Mouse (Mus musculus): ENCODE data around the gene Sh2b1. TPM values are rescaled to one million over a fixed set of nuclear protein-coding genes. Genes with fewer than 3 reads are reported as not detected.

Gene Sh2b1
- polyA plus RNA-seq, 1 experiment = 54.4 TPM

DNA sequence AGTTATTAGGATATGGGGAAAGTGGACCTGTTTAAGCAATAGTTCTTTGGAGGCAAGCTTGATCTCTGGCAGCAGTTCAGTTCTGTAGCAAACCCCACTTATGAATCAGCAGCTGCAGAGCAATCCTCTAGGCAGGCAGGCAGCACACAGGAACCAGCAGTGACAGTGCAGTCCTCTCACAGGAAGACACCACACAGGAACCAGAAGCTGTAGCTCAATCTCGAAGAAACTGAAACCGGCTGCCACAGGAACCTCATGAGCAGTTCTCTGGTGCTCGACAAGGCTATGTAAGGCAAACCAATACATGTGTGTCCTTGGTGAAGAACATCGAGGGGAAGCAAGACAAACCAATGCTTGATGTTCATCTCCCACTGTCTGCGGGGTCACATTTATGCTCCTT lies 53.5 kb downstream of the Sh2b1 start:
- Histone ChIP-seq H3K27me3 (ENCODE audit: control insufficient read depth, insufficient read depth, low read length) (no peaks in the 10 kb centered on the region), H3K4me3 (ENCODE audit: low read depth, low read length) (no peak overlapping the region), H3K4me1 (ENCODE audit: control insufficient read depth, insufficient read depth, insufficient read length, low read length) (no peaks in the 10 kb centered on the region), H3K27ac (ENCODE audit: insufficient read depth, low read depth, low read length) (no peak overlapping the region), H3K36me3 (ENCODE audit: control insufficient read depth, insufficient read depth, low read length) (no peaks in the 10 kb centered on the region)
- no peak for TF ChIP-seq CTCF (IDR thresholded peaks at IDR 0.05; ENCODE audit: extremely low read depth, insufficient read length, insufficient replicate concordance, low read depth, low read length)
- no peak for TF ChIP-seq POLR2A (IDR thresholded peaks at IDR 0.05; ENCODE audit: low read depth, low read length)
- 76% methylated on average over 5 of the region's 5 CpGs for WGBS

DNA sequence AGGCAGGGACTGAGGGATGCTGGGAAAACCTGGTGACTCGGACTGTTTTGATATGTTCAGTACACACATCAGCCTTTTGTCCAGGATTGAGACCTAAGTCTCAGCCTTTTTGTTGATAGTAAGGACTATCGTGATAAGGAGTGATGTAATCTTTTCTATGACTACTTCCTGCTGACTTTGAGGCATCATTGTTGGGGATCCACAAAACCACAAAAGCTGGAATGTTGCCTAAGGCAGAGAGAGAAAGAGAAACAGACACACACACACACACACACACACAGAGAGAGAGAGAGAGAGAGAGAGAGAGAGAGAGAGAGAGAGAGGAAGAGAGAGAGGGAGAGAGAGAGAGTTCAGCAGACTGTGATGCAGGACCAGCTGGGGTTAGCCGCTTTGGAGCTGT lies 56.7 kb downstream of the Sh2b1 start:
- Histone ChIP-seq H3K36me3 (ENCODE audit: control insufficient read depth, insufficient read depth, low read length) (no peaks in the 10 kb centered on the region), H3K27ac (ENCODE audit: insufficient read depth, low read depth, low read length) (no peak overlapping the region), H3K27me3 (ENCODE audit: control insufficient read depth, insufficient read depth, low read length) (no peaks in the 10 kb centered on the region), H3K4me3 (ENCODE audit: low read depth, low read length) (no peak overlapping the region), H3K4me1 (ENCODE audit: control insufficient read depth, insufficient read depth, insufficient read length, low read length) (no peaks in the 10 kb centered on the region)
- no peak for TF ChIP-seq POLR2A (IDR thresholded peaks at IDR 0.05; ENCODE audit: low read depth, low read length)
- TF ChIP-seq CTCF (IDR thresholded peaks at IDR 0.05; ENCODE audit: extremely low read depth, insufficient read length, insufficient replicate concordance, low read depth, low read length) = no peak
- WGBS = 27% methylated on average over 3 of the region's 3 CpGs

DNA sequence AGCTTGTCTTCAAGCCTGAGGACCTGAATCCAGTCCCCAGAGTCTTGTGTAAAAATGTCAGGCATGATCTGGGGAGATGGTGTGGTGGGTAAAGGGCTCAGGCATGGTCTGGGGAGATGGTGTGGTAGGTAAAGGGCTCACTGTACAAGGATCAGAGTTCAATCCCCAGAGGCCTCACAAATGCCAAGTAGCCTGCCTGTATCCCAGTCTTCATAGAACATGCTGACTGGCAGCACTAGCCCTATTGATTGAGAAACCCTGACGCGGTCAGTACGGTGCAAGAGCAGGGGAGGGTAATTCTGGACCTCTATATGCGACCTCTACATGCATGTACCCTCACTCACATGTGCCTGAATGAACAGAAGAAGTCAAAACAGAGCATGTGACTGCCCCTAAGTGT lies 57.6 kb downstream of the Sh2b1 start:
- Histone ChIP-seq H3K36me3 (ENCODE audit: control insufficient read depth, insufficient read depth, low read length) (no peaks in the 10 kb centered on the region), H3K4me3 (ENCODE audit: low read depth, low read length) (no peak overlapping the region), H3K27me3 (ENCODE audit: control insufficient read depth, insufficient read depth, low read length) (no peaks in the 10 kb centered on the region), H3K27ac (ENCODE audit: insufficient read depth, low read depth, low read length) (no peak overlapping the region), H3K4me1 (ENCODE audit: control insufficient read depth, insufficient read depth, insufficient read length, low read length) (no peaks in the 10 kb centered on the region)
- 89% methylated on average over 4 of the region's 4 CpGs for WGBS
- TF ChIP-seq POLR2A (IDR thresholded peaks at IDR 0.05; ENCODE audit: low read depth, low read length) (no peak), CTCF (IDR thresholded peaks at IDR 0.05; ENCODE audit: extremely low read depth, insufficient read length, insufficient replicate concordance, low read depth, low read length) (no peak)

DNA sequence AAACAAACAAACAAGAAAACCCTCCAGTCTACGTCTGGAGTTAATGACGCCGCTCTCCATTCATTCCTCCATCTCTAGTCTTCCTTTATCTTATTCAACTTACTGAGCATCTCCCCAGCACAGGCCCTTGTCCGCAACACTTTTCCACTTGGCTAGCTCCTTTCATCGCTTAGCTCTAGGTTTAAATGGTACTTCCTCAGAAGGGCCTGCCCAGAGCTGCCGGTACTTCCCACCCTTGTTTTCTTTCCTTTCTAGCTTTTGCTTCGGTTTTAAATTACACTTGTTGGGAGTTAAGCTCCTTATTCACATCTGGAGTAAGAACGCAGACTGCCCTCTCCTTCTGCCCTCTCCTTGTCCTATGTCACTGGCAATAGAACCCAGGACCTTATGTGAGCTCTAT lies 58.2 kb downstream of the Sh2b1 start:
- TF ChIP-seq CTCF (IDR thresholded peaks at IDR 0.05; ENCODE audit: extremely low read depth, insufficient read length, insufficient replicate concordance, low read depth, low read length) = no peak
- TF ChIP-seq POLR2A (IDR thresholded peaks at IDR 0.05; ENCODE audit: low read depth, low read length) = no peak
- H3K36me3 ChIP-seq (ENCODE audit: control insufficient read depth, insufficient read depth, low read length) = no peaks in the 10 kb centered on the region
- no peak overlapping the region for H3K27ac ChIP-seq (ENCODE audit: insufficient read depth, low read depth, low read length)
- WGBS = 75% methylated on average over 8 of the region's 8 CpGs
- no peaks in the 10 kb centered on the region for H3K4me1 ChIP-seq (ENCODE audit: control insufficient read depth, insufficient read depth, insufficient read length, low read length)
- no peak overlapping the region for H3K4me3 ChIP-seq (ENCODE audit: low read depth, low read length)
- no peaks in the 10 kb centered on the region for H3K27me3 ChIP-seq (ENCODE audit: control insufficient read depth, insufficient read depth, low read length)

Other genes starting within 250 kb of the Sh2b1 start
- 13.6 and 29.6 TPM in 2 replicates for gene Sbk1, start 202.8 kb downstream of the Sh2b1 start, polyA plus RNA-seq (2012; rRNA removed)
- gene Lat, start 105.9 kb downstream of the Sh2b1 start, polyA plus RNA-seq (2012; rRNA removed) = 10.7 and 23.5 TPM in 2 replicates
- 91.7 and 149 TPM in 2 replicates for gene Spns1, start 98.0 kb downstream of the Sh2b1 start, polyA plus RNA-seq (2012; rRNA removed)
- gene Nfatc2ip, start 78.7 kb downstream of the Sh2b1 start, polyA plus RNA-seq (2012; rRNA removed) = 2.0 and 5.2 TPM in 2 replicates
- 3.9 and 8.0 TPM in 2 replicates for gene Cd19, start 60.5 kb downstream of the Sh2b1 start, polyA plus RNA-seq (2012; rRNA removed)
- 9.9 and 20.3 TPM in 2 replicates for gene Rabep2, start 46.7 kb downstream of the Sh2b1 start, polyA plus RNA-seq (2012; rRNA removed)
- gene Atp2a1, start 12.3 kb downstream of the Sh2b1 start, polyA plus RNA-seq (2012; rRNA removed) = 0.08 and 0.23 TPM in 2 replicates
- 83.1 and 121 TPM in 2 replicates for gene Tufm, start 11.9 kb upstream of the Sh2b1 start, polyA plus RNA-seq (2012; rRNA removed)
- 143 and 301 TPM in 2 replicates for gene Atxn2l, start 28.0 kb upstream of the Sh2b1 start, polyA plus RNA-seq (2012; rRNA removed)
- 37.3 and 79.1 TPM in 2 replicates for gene Eif3c, start 91.0 kb upstream of the Sh2b1 start, polyA plus RNA-seq (2012; rRNA removed)
- 2.3 TPM in 2 replicates for gene Apobr, start 109.5 kb upstream of the Sh2b1 start, polyA plus RNA-seq (2012; rRNA removed)
- gene Cln3, start 110.4 kb upstream of the Sh2b1 start, polyA plus RNA-seq (2012; rRNA removed) = 24.9 and 55.7 TPM in 2 replicates
- gene Il27, start 119.5 kb upstream of the Sh2b1 start, polyA plus RNA-seq (2012; rRNA removed) = 0.15 and 0.51 TPM in 2 replicates
- gene Nupr1, start 155.4 kb upstream of the Sh2b1 start, polyA plus RNA-seq (2012; rRNA removed) = 32.5 and 97.9 TPM in 2 replicates
- 16.7 and 23.9 TPM in 2 replicates for gene Sgf29, start 173.9 kb upstream of the Sh2b1 start, polyA plus RNA-seq (2012; rRNA removed)
- gene Sult1a1, start 201.0 kb upstream of the Sh2b1 start, polyA plus RNA-seq (2012; rRNA removed) = 5.0 and 7.4 TPM in 2 replicates
- gene Bola2, start 220.0 kb upstream of the Sh2b1 start, polyA plus RNA-seq (2012; rRNA removed) = 35.8 and 40.6 TPM in 2 replicates
- 7.9 and 16.0 TPM in 2 replicates for gene Slx1b, start 220.4 kb upstream of the Sh2b1 start, polyA plus RNA-seq (2012; rRNA removed)
- gene Coro1a, start 232.4 kb upstream of the Sh2b1 start, polyA plus RNA-seq (2012; rRNA removed) = 114 and 157 TPM in 2 replicates